ENCODE assay signal across 43 mouse cellular contexts in genomic region chr14:49231845-49232244, GRCm38 (mm10). TPM values are rescaled to one million over a fixed set of nuclear protein-coding genes. Genes with fewer than 3 reads are reported as not detected.
"Had no signal": no experiment of that assay in that cellular context is flagged by ENCODE, and none has a peak within 500 bp of the region (broad histone marks: within the 10 kb centered on the region; RNA-seq: fewer than 3 reads in every experiment).

No protein-coding gene starts in this region.

- ATAC-seq: hindbrain, embryonic 16.5 days; hindbrain, postnatal 0 days; inflammation-experienced regulatory T-cells, adult 6 months; intestine, embryonic 15.5 days; intestine, embryonic 16.5 days; intestine, postnatal 0 days had no signal

- H3K4me2 ChIP-seq: heart, embryonic 11.5 days; heart, embryonic 12.5 days; heart, embryonic 13.5 days; heart, embryonic 15.5 days; hindbrain, embryonic 12.5 days; hindbrain, embryonic 13.5 days; hindbrain, embryonic 14.5 days; hindbrain, embryonic 15.5 days; intestine, embryonic 15.5 days; kidney, embryonic 15.5 days had no signal

- H3K4me3 ChIP-seq: heart, embryonic 10.5 days; heart, embryonic 12.5 days; heart, embryonic 13.5 days; heart, embryonic 15.5 days; hindbrain, embryonic 10.5 days; hindbrain, embryonic 12.5 days; hindbrain, embryonic 13.5 days; hindbrain, embryonic 15.5 days; intestine, embryonic 15.5 days; kidney, embryonic 15.5 days; layer of hippocampus, adult 2 months had no signal

- H3K27me3 ChIP-seq: heart, embryonic 12.5 days; heart, embryonic 13.5 days; heart, embryonic 15.5 days; hindbrain, embryonic 12.5 days; hindbrain, embryonic 13.5 days; hindbrain, embryonic 15.5 days; intestine, embryonic 15.5 days; kidney, embryonic 15.5 days had no signal

- DNase-seq: heart, postnatal 10 days; heart, postnatal 14 days; heart, postnatal 36 days; heart, postnatal 4 days; kidney, adult 11 months; kidney, adult 18-20 months; kidney, adult 2 months; kidney, adult 8-10 months; kidney, adult 9 months; kidney, postnatal 10 days; kidney, postnatal 14 days; kidney, postnatal 25 days; kidney, postnatal 36 days; kidney, postnatal 4 days; layer of hippocampus, adult 9-11 months; layer of hippocampus, postnatal 36 days had no signal

- H3K27ac ChIP-seq: heart, embryonic 10.5 days; heart, embryonic 13.5 days; heart, embryonic 15.5 days; hindbrain, embryonic 10.5 days; hindbrain, embryonic 12.5 days; hindbrain, embryonic 13.5 days; hindbrain, embryonic 14.5 days; hindbrain, embryonic 15.5 days; hindbrain, postnatal 0 days; intestine, embryonic 15.5 days; kidney, embryonic 15.5 days; kidney, postnatal 0 days; layer of hippocampus, adult 2 months had no signal

- H3K9ac ChIP-seq: heart, embryonic 12.5 days; heart, embryonic 13.5 days; heart, embryonic 15.5 days; hindbrain, embryonic 12.5 days; hindbrain, embryonic 13.5 days; hindbrain, embryonic 14.5 days; hindbrain, embryonic 15.5 days; intestine, embryonic 15.5 days; kidney, embryonic 15.5 days had no signal

- H3K4me1 ChIP-seq: heart, embryonic 10.5 days; heart, embryonic 12.5 days; heart, embryonic 13.5 days; heart, embryonic 15.5 days; hindbrain, embryonic 10.5 days; hindbrain, embryonic 12.5 days; hindbrain, embryonic 13.5 days; hindbrain, embryonic 15.5 days; intestine, embryonic 15.5 days; kidney, embryonic 15.5 days had no signal

- H3K9me3 ChIP-seq: heart, embryonic 10.5 days; heart, embryonic 12.5 days; heart, embryonic 13.5 days; heart, embryonic 15.5 days; hindbrain, embryonic 10.5 days; hindbrain, embryonic 12.5 days; hindbrain, embryonic 13.5 days; hindbrain, embryonic 15.5 days; intestine, embryonic 15.5 days; kidney, embryonic 15.5 days had no signal

- H3K36me3 ChIP-seq: heart, embryonic 10.5 days; heart, embryonic 12.5 days; heart, embryonic 13.5 days; heart, embryonic 15.5 days; hindbrain, embryonic 10.5 days; hindbrain, embryonic 12.5 days; hindbrain, embryonic 13.5 days; hindbrain, embryonic 15.5 days; intestine, embryonic 15.5 days; kidney, embryonic 15.5 days had no signal

RNA-seq across cellular contexts. Expression of gene ccdc198, which starts 13.4 kb away (rescaled TPM):
- total RNA-seq: heart, postnatal 10 days; heart, postnatal 14 days; heart, postnatal 25 days; heart, postnatal 36 days; heart, postnatal 4 days; hematopoietic stem cell, adult 5-6 weeks; hindbrain, postnatal 0 days; layer of hippocampus, adult 18-20 months; layer of hippocampus, adult 2 months; layer of hippocampus, adult 8-10 months; layer of hippocampus, postnatal 10 days; layer of hippocampus, postnatal 14 days; layer of hippocampus, postnatal 25 days; layer of hippocampus, postnatal 36 days; left cerebral cortex, adult 18-20 months had no signal
- polyA plus RNA-seq: hindbrain, embryonic 15.5 days had no signal
